Mouse (Mus musculus) liver, embryonic 14.5 days (tissue): ENCODE data around the gene Vmac.

Experiments
- CTCF ChIP-seq: IDR thresholded peaks from 2 replicates; pipeline ENCODE4 v1.5.1; 2016; ENCODE audit warnings: antibody characterized with exemption, low read depth, control low read depth
- EP300 ChIP-seq: IDR thresholded peaks from 2 replicates; pipeline ENCODE4 v1.6.1; 2016; ENCODE audit warnings: antibody characterized with exemption, low read depth

- TF ChIP-seq CTCF (no peak), EP300 (no peak)
Observed at GRCm38 (mm10) chr17:56693851-56694310, 23.9 kb downstream of the Vmac start.
